Mouse (Mus musculus) C2C12 (cell line): ENCODE data around the gene Rnf144b.

Experiments
- CTCF ChIP-seq: IDR thresholded peaks from one replicate; pipeline ENCODE4 v1.5.1; 2011; ENCODE audit not compliant: control insufficient read depth, insufficient read depth, insufficient read length
- MAX ChIP-seq: IDR thresholded peaks from one replicate; pipeline ENCODE4 v1.6.1; 2011; ENCODE audit warnings: mild to moderate bottlenecking, control low read depth
- MYOG ChIP-seq: IDR thresholded peaks from one replicate; pipeline ENCODE4 v1.6.1; 2011; ENCODE audit not compliant: control insufficient read depth, insufficient read length; ENCODE audit errors: extremely low read depth
- USF1 ChIP-seq: IDR thresholded peaks from one replicate; pipeline ENCODE4 v1.6.1; 2011; ENCODE audit warnings: low read depth, mild to moderate bottlenecking, control low read depth, moderate library complexity

GRCm38 (mm10) chr13:47272928-47273327, 150.5 kb downstream of the Rnf144b start:
- TF ChIP-seq CTCF (no peak), USF1 (no peak), MAX (no peak), MYOG (no peak)
